Mouse (Mus musculus) erythroblast, embryonic 14.5 days (primary cell): ENCODE data around the gene Mindy4b-ps.

ENCODE experiments used
- GATA1 ChIP-seq: IDR thresholded peaks from 2 replicates; pipeline ENCODE4 v1.6.1; 2012; ENCODE audit warnings: low read length, inconsistent platforms, mixed read lengths
- TAL1 ChIP-seq: IDR thresholded peaks from 3 replicates; pipeline ENCODE4 v1.6.1; 2012; ENCODE audit warnings: low read length, inconsistent platforms, mixed read lengths

DNA sequence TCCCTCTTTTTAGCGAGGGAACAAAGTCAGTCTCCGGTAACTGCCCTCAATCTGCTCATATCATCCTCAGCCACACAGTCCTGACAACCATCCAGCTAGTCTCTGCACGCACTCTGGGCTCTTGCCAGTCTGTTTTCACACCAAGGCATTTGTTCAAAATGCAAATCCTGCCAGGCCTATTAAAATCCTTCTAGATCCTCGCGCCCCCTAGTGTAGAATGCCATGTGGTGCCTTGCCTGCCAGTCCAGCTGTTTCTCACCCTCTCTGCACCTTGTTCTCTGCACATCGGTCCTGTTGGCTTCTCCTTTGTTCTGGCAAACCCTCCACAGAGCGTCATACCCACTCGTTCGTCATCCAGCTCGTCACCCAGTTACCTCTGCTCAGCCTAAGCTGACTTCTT is 36.2 kb downstream of the Mindy4b-ps start:
- no peak for TF ChIP-seq GATA1
- no peak for TF ChIP-seq TAL1
